Mouse (Mus musculus) forebrain, embryonic 14.5 days (tissue): ENCODE data around the gene Wdr83. TPM values are rescaled to one million over a fixed set of nuclear protein-coding genes. Genes with fewer than 3 reads are reported as not detected.

ENCODE experiments used
- ATAC-seq: fragments of 200-750 bp; cut with Nextera tagmentation; 2 replicates; pipeline ENCODE4 v1.8.0; 2017; ENCODE audit warnings: mild to moderate bottlenecking, moderate library complexity
- DNase-seq: peaks from one replicate; pipeline ENCODE4 v3.0.0-alpha.2; 2015; ENCODE audit warnings: low spot score
- H3K27ac ChIP-seq: fragments of 300-500 bp; sonication (generic); 2 replicates; pipeline ENCODE4 v1.5.1; 2014; ENCODE audit warnings: low read depth, mild to moderate bottlenecking, control low read depth, low read length, moderate library complexity
- H3K27me3 ChIP-seq: fragments of 300-500 bp; sonication (generic); replicated peaks from 2 replicates; pipeline ENCODE4 v1.6.1; 2014; ENCODE audit warnings: low read length, control low read depth, mixed read lengths; ENCODE audit not compliant: control insufficient read depth, insufficient read depth
- H3K36me3 ChIP-seq: fragments of 300-500 bp; sonication (generic); 2 replicates; pipeline ENCODE4 v1.6.1; 2014; ENCODE audit warnings: low read length, control low read depth; ENCODE audit not compliant: control insufficient read depth, insufficient read depth
- H3K4me1 ChIP-seq: fragments of 300-500 bp; sonication (generic); 2 replicates; pipeline ENCODE4 v1.6.1; 2014; ENCODE audit warnings: antibody characterized with exemption, low read length, control low read depth; ENCODE audit not compliant: control insufficient read depth, insufficient read depth
- H3K4me2 ChIP-seq: fragments of 300-500 bp; sonication (generic); 2 replicates; pipeline ENCODE4 v1.6.1; 2014; ENCODE audit warnings: mild to moderate bottlenecking, control low read depth, low read length
- H3K4me3 ChIP-seq: fragments of 300-500 bp; sonication (generic); 2 replicates; pipeline ENCODE4 v1.5.1; 2014; ENCODE audit warnings: low read depth, low read length, control low read depth
- H3K9ac ChIP-seq: fragments of 300-500 bp; sonication (generic); 2 replicates; pipeline ENCODE4 v1.6.1; 2014; ENCODE audit warnings: mild to moderate bottlenecking, low read length, control low read depth, moderate library complexity
- H3K9me3 ChIP-seq: fragments of 300-500 bp; sonication (generic); replicated peaks from 2 replicates; pipeline ENCODE4 v1.6.1; 2016; ENCODE audit warnings: low read length, control low read depth, mixed read lengths; ENCODE audit not compliant: control insufficient read depth
- WGBS: fragments of 180-500 bp; shearing (Covaris S2); extraction: QIAGEN DNeasy Blood & Tissue Kit; methylation state at CpG from one replicate; pipeline ENCODE4 v1.1.7; 2014; 5-methylcytosine and 5-hydroxymethylcytosine counted together
- polyA plus RNA-seq: library from polyadenylated mRNA; unstranded; fragments of >200 nt; fragmentation: Nextera tagmentation; extraction: Ambion mirVana; gene quantifications from 2 replicates; pipeline ENCODE4 v1.2.1, GENCODE M21; 2014

Wdr83 gene
- polyA plus RNA-seq, 1 experiment from 2014 or later, result 50.1 TPM

DNA sequence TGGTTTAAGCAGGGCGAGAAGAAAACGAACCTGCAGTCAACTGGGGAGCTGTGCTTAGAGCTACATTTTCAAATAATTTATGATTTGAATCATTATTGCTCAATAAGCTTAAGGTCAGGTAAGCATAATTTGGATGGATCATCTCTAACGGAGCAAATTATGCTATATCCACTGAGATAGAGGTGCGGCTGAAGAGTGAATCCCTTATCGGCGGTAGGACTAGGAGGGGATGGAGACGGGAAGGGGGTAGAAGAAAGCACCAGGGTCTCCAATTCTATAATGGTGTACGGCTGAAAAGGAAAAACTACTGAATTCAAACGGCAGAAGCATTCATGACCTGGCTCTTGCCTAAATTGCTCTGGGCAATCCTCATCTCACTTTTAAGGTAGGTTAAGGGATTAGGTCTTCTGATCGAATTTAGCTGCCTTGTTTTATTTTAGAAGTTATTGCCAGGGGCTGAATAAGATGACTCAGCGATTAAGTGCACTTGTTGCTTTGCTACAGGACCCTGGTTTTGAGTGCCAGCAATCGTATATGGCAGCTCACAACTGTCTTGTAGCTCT lies 45.9 kb downstream of the Wdr83 start:
- Histone ChIP-seq H3K36me3 (peaks cover 33% of the 10 kb centered on the region), H3K4me1 (peaks cover 19% of the 10 kb centered on the region; the same call in 1 of the 2 replicates), H3K27me3 (no peaks in the 10 kb centered on the region), H3K9me3 (no peaks in the 10 kb centered on the region), H3K27ac (no peak overlapping the region), H3K9ac (peak overlapping the region; percentile 67), H3K4me3 (peak overlapping the region; percentile 80), H3K4me2 (peak overlapping the region; percentile 87)
- DNase-seq (no peak), ATAC-seq (no peak)
- 7% methylated on average over 12 of the region's 12 CpGs for WGBS

GRCm38 (mm10) chr8:85034764-85035163 lies 46.3 kb downstream of the Wdr83 start:
- no peak overlapping the region for H3K27ac ChIP-seq
- peak overlapping the region; percentile 67; the same call in 1 of the 2 replicates for H3K9ac ChIP-seq
- no peaks in the 10 kb centered on the region for H3K27me3 ChIP-seq
- peak; percentile 93 for DNase-seq
- ATAC-seq, result no peak
- peak overlapping the region; percentile 80 for H3K4me3 ChIP-seq
- H3K36me3 ChIP-seq, result peaks cover 36% of the 10 kb centered on the region
- H3K4me2 ChIP-seq, result peak overlapping the region; percentile 87
- H3K4me1 ChIP-seq, result peaks cover 19% of the 10 kb centered on the region; the same call in 1 of the 2 replicates
- 2% methylated on average over 12 of the region's 13 CpGs for WGBS
- H3K9me3 ChIP-seq, result no peaks in the 10 kb centered on the region

DNA sequence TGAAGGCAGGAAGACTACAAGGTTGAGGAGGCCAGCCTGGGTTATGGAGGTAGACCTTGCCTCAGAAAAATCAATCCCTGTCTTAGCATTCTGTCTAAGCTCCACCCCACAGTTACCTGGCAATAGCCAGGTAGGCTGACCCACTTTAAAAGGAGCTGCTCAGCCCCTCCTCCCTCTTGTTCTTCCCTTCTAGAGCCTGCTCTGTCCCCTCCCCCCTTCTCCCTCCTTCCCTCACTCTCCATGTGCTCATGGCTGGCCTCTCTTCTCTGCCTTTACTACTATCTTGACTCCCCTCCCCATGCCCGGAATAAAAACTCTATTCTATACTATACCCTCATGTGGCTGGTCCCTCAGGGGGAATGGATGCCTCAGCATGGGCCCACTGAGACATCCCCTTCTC lies 47.2 kb downstream of the Wdr83 start:
- no peak overlapping the region for H3K9ac ChIP-seq
- H3K27me3 ChIP-seq, result no peaks in the 10 kb centered on the region
- H3K4me1 ChIP-seq, result peaks cover 21% of the 10 kb centered on the region
- H3K9me3 ChIP-seq, result no peaks in the 10 kb centered on the region
- no peak overlapping the region for H3K27ac ChIP-seq
- H3K36me3 ChIP-seq, result peaks cover 39% of the 10 kb centered on the region
- no peak overlapping the region for H3K4me3 ChIP-seq
- no peak overlapping the region for H3K4me2 ChIP-seq
- no peak for DNase-seq
- 67% methylated on average over 1 of the region's 1 CpGs for WGBS
- no peak for ATAC-seq

- 87% methylated on average over 4 of the region's 4 CpGs for WGBS
These were observed 48.3 kb downstream of the Wdr83 start for GRCm38 (mm10) chr8:85032622-85033311.

DNA sequence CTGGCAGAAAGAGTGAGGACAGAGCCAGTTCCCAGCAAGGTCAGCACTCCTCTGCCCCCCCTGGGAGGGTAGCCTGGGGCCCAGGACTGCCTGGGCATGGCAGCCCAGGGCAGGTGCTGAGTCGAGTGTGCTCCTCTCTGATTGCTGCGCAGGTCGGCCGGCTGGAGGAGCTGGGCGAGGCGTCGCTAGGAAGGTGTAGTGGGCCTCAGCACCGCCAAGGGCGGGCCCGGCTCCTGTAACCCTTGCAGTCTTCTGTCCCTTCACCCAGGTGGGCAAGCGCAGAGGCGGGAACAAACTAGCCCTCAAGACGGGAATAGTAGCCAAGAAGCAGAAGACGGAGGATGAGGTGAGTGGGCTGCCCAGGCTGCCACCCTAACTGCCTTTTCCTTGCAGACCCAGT lies 51.8 kb downstream of the Wdr83 start:
- peak overlapping the region; percentile 92; the same call in 1 of the 2 replicates for H3K4me2 ChIP-seq
- ATAC-seq (no peak), DNase-seq (no peak)
- peak overlapping the region; percentile 99; the same call in 1 of the 2 replicates for H3K9ac ChIP-seq
- H3K27ac ChIP-seq, result no peak overlapping the region
- 93% methylated on average over 14 of the region's 14 CpGs for WGBS
- no peaks in the 10 kb centered on the region for H3K27me3 ChIP-seq
- no peak overlapping the region for H3K4me3 ChIP-seq
- no peaks in the 10 kb centered on the region for H3K9me3 ChIP-seq
- peaks cover 39% of the 10 kb centered on the region for H3K36me3 ChIP-seq
- H3K4me1 ChIP-seq, result peaks cover 21% of the 10 kb centered on the region

More at GRCm38 (mm10) chr8:85032622-85033311, 48.3 kb downstream of the Wdr83 start:
- Histone ChIP-seq H3K4me3 (no peak overlapping the region), H3K4me2 (no peak overlapping the region), H3K36me3 (peaks cover 39% of the 10 kb centered on the region), H3K27ac (no peak overlapping the region), H3K9me3 (no peaks in the 10 kb centered on the region), H3K27me3 (no peaks in the 10 kb centered on the region), H3K4me1 (peaks cover 24% of the 10 kb centered on the region), H3K9ac (no peak overlapping the region)
- DNase-seq (no peak), ATAC-seq (no peak)

DNA sequence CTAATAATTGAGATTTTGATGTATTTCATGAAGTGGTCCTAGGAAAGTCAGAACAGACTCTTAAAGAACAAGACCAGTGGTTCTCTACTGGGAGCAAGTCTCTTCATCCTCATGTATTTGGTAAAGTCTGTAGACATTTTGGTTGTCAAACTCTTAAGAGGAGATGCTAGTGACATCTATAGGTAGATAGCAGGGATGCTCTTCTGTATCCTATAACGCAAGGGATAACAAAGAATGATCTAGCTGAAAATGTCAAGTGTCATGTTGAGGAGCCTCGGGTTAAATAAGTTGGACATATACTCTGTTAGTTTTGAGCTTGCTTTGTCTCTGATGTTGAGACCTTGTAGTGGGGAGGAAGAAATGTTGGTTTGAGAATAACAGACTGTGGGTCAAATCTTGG lies 53.2 kb downstream of the Wdr83 start:
- DNase-seq, result peak; percentile 22
- peaks cover 25% of the 10 kb centered on the region for H3K4me1 ChIP-seq
- H3K27me3 ChIP-seq, result no peaks in the 10 kb centered on the region
- H3K27ac ChIP-seq, result no peak overlapping the region
- WGBS, result 31% methylated on average over 2 of the region's 2 CpGs
- H3K4me2 ChIP-seq, result peak overlapping the region; percentile 92
- H3K9me3 ChIP-seq, result no peaks in the 10 kb centered on the region
- ATAC-seq, result no peak
- peak overlapping the region; percentile 97 for H3K4me3 ChIP-seq
- H3K36me3 ChIP-seq, result peaks cover 45% of the 10 kb centered on the region
- H3K9ac ChIP-seq, result peak overlapping the region; percentile 99

DNA sequence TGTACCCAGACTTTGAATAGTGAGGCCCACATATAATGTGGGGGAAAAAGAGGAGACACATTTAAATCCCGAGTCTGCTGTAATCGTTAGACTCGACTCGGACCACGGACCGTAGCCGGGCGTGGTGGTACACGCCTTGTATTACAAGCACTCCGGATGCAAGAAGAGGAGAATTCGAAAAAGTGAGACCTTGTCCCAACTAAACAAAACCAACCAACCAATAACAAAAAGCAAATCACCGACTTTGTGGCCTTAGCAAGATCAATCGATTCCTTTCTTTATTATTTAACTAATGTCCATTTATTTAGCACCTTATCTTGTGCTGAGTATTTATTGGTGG lies 53.6 kb downstream of the Wdr83 start:
- peak; percentile 15 for DNase-seq
- no peaks in the 10 kb centered on the region for H3K27me3 ChIP-seq
- 1% methylated on average over 13 of the region's 13 CpGs for WGBS
- no peak for ATAC-seq
- H3K9me3 ChIP-seq, result no peaks in the 10 kb centered on the region
- H3K4me1 ChIP-seq, result peaks cover 25% of the 10 kb centered on the region
- H3K9ac ChIP-seq, result peak overlapping the region; percentile 99
- peak overlapping the region; percentile 97 for H3K4me3 ChIP-seq
- peaks cover 43% of the 10 kb centered on the region for H3K36me3 ChIP-seq
- H3K4me2 ChIP-seq, result peak overlapping the region; percentile 92
- H3K27ac ChIP-seq, result peak overlapping the region; percentile 86

DNA sequence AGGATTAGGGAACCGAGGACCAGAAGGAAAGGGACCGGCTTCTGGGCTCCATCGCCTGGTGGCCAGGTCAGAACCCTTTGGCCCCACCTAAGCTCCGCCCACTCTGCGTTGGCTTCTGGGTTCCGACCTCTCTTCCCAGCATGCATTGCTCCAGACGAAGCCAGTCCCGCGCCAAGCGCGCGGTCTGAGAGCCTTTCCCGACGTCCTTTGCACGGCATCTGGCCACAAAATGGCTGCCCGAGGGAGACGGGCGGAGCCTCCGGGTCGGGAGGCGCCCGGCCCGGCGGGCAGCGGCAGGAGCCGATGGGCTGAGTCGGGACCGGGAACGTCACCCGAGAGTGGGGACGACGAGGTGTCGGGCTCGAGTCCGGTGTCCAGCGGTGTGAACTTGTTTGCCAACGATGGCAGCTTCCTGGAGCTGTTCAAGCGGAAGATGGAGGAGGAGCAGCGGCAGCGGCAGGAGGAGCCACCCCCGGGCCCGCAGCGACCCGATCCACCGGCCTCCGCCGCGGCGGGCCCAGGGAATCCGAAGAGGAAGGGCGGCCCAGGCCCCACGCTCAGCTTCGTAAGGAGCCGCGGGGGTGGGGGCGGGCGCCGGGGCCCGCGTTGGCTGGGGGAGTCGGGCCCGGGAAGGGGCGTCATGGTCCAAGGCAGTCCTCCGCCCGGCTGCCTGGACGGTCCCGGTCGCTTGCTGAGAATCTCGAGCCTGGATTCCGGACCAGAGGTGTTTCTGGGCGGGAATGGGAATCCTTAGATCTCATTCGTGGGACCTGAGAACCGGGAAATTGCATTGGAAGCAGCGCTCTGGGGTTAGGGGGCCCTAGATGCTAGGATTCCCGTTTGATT lies 54.2 kb downstream of the Wdr83 start, which contains the start of gene Trir:
Gene Trir, plus strand, starts transcription at position 154 of the 846 bp plus-strand sequence.
- peak within 1 kb of the TSS; percentile 92 for H3K4me2 ChIP-seq
- H3K36me3 ChIP-seq, result peaks cover 43% of the 10 kb centered on the region
- 1% methylated on average over 69 of the region's 75 CpGs for WGBS
- no peaks in the 10 kb centered on the region for H3K9me3 ChIP-seq
- H3K27me3 ChIP-seq, result no peaks in the 10 kb centered on the region
- H3K4me3 ChIP-seq, result peak within 1 kb of the TSS; percentile 97
- peak within 1 kb of the TSS; percentile 99 for H3K9ac ChIP-seq
- H3K27ac ChIP-seq, result peak within 1 kb of the TSS; percentile 86
- DNase-seq, result peak; percentile 98
- H3K4me1 ChIP-seq, result peaks cover 25% of the 10 kb centered on the region
- ATAC-seq, result peak; percentile 86
